Mouse (Mus musculus) megakaryocyte, embryonic 14.5 days (primary cell): Measurements from ENCODE around the gene Hes5.

Experiments used
- FLI1 ChIP-seq: IDR thresholded peaks from 2 replicates; pipeline ENCODE4 v1.6.1; 2012; ENCODE audit warnings: low read length, inconsistent platforms, mixed read lengths
- GATA1 ChIP-seq: IDR thresholded peaks from 3 replicates; pipeline ENCODE4 v1.6.1; 2012; ENCODE audit warnings: mixed read lengths, low read length, inconsistent platforms, borderline replicate concordance

DNA sequence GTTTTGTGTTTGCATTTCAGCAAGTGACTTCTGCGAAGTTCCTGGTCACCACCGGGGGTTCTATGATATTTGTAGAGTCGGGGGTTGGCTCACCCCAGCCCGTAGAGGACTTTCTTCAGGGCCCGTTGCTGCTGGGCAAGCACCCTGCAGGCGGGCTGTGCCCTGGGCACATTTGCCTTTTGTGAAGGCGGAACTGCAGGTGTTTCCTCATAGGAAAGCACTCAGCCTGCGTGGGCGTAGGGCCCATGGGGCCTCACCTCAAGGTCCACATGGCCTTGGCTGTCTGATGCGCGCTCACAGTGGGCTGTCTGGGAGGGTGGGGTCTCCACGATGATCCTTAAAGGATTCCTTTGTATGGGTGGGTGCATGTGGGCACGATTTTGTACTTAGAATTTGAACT, 1.2 kb downstream of the Hes5 start:
- TF ChIP-seq FLI1: no peak
- no peak for TF ChIP-seq GATA1
